Mouse (Mus musculus) midbrain, embryonic 15.5 days (tissue): Measurements from ENCODE around the gene Gm10409. TPM values are rescaled to one million over a fixed set of nuclear protein-coding genes. Genes with fewer than 3 reads are reported as not detected.
"Not testable (repeated sequence)": the region's sequence is repeated elsewhere in the genome, so short reads cannot be mapped to it uniquely, and the experiment has no call there.

Source experiments
- ATAC-seq: fragments of 200-750 bp; cut with Nextera tagmentation; replicated peaks from 2 replicates; pipeline ENCODE4 v1.8.0; 2017; ENCODE audit warnings: moderate TSS enrichment
- H3K27ac ChIP-seq: fragments of 300-500 bp; sonication (generic); 2 replicates; pipeline ENCODE4 v1.5.1; 2015; ENCODE audit warnings: mild to moderate bottlenecking, inconsistent platforms
- H3K27me3 ChIP-seq: fragments of 300-500 bp; sonication (generic); replicated peaks from 2 replicates; pipeline ENCODE4 v1.6.1; 2015; ENCODE audit warnings: inconsistent platforms
- H3K36me3 ChIP-seq: fragments of 300-500 bp; sonication (generic); replicated peaks from 2 replicates; pipeline ENCODE4 v1.6.1; 2015; ENCODE audit warnings: inconsistent platforms
- H3K4me1 ChIP-seq: fragments of 300-500 bp; sonication (generic); 2 replicates; pipeline ENCODE4 v1.6.1; 2015; ENCODE audit warnings: inconsistent platforms
- H3K4me2 ChIP-seq: fragments of 300-500 bp; sonication (generic); 2 replicates; pipeline ENCODE4 v1.6.1; 2015; ENCODE audit warnings: inconsistent platforms, mild to moderate bottlenecking, moderate library complexity
- H3K4me3 ChIP-seq: fragments of 300-500 bp; sonication (generic); 2 replicates; pipeline ENCODE4 v1.5.1; 2015; ENCODE audit warnings: mild to moderate bottlenecking, inconsistent platforms
- H3K9ac ChIP-seq: fragments of 300-500 bp; sonication (generic); 2 replicates; pipeline ENCODE4 v1.6.1; 2015; ENCODE audit warnings: mild to moderate bottlenecking, inconsistent platforms
- H3K9me3 ChIP-seq: fragments of 300-500 bp; sonication (generic); 2 replicates; pipeline ENCODE4 v1.6.1; 2016; ENCODE audit warnings: inconsistent platforms
- WGBS: fragments of 180-500 bp; shearing (Covaris S2); methylation state at CpG from one replicate; pipeline ENCODE4 v1.1.7; 2015; ENCODE audit warnings: mixed read lengths; 5-methylcytosine and 5-hydroxymethylcytosine counted together
- polyA plus RNA-seq: library from polyadenylated mRNA; unstranded; fragments of >200 nt; fragmentation: Nextera tagmentation; extraction: Ambion mirVana; gene quantifications from 2 replicates; pipeline ENCODE4 v1.2.1, GENCODE M21; 2015

Gm10409 gene
- 17.4 and 20.3 TPM in 2 replicates for polyA plus RNA-seq

GRCm38 (mm10) chr14:3412314-3412713, at the start of gene Gm10409:
Gm10409 (plus strand) TSS chr14:3412614.
- H3K9me3 ChIP-seq, H3K27me3 ChIP-seq: not testable (repeated sequence)

GRCm38 (mm10) chr14:3394793-3395192, 17.6 kb upstream of the Gm10409 start, which contains the start of gene Gm10413:
Gm10413 (plus strand) TSS chr14:3395093.
- H3K9me3 ChIP-seq, H3K4me2 ChIP-seq, H3K9ac ChIP-seq, H3K4me1 ChIP-seq, ATAC-seq, H3K27me3 ChIP-seq, H3K27ac ChIP-seq, H3K36me3 ChIP-seq, H3K4me3 ChIP-seq: not testable (repeated sequence)
- no CpG with 5 or more reads among the region's 2 CpGs for WGBS

More at GRCm38 (mm10) chr14:3412314-3412713, at the start of gene Gm10409:
- not testable (repeated sequence) for H3K4me3 ChIP-seq, H3K27ac ChIP-seq, H3K4me2 ChIP-seq, H3K9ac ChIP-seq, ATAC-seq, H3K4me1 ChIP-seq, H3K36me3 ChIP-seq
- WGBS, result no CpG with 5 or more reads among the region's 32 CpGs

GRCm38 (mm10) chr14:3427803-3428202, 15.4 kb downstream of the Gm10409 start, which contains the start of gene Gm3005:
Gm3005 (plus strand) TSS chr14:3428103.
- not testable (repeated sequence) for H3K4me3 ChIP-seq, H3K4me1 ChIP-seq, H3K27me3 ChIP-seq, H3K9me3 ChIP-seq, H3K4me2 ChIP-seq, H3K27ac ChIP-seq, H3K36me3 ChIP-seq, ATAC-seq, H3K9ac ChIP-seq
- WGBS, result no CpG with 5 or more reads among the region's 2 CpGs

- not testable (repeated sequence) for H3K9ac ChIP-seq, H3K9me3 ChIP-seq, H3K36me3 ChIP-seq, H3K27ac ChIP-seq, H3K27me3 ChIP-seq, H3K4me1 ChIP-seq, H3K4me3 ChIP-seq, H3K4me2 ChIP-seq, ATAC-seq
- no CpG with 5 or more reads among the region's 3 CpGs for WGBS
Observed at GRCm38 (mm10) chr14:3449079-3449478, 36.7 kb downstream of the Gm10409 start, which contains the start of gene Gm10408. Gm10408 (plus strand) TSS chr14:3449379.

Other genes with a start within 250 kb of the Gm10409 start
- gene Gm5795, start 224.4 kb upstream of the Gm10409 start, polyA plus RNA-seq, result 0.41 TPM in 1 of 2 replicates, not detected in the other
- gene D830030K20Rik, start 204.1 kb upstream of the Gm10409 start, polyA plus RNA-seq, result 33.9 and 35.4 TPM in 2 replicates
- gene Gm2956, start 80.0 kb upstream of the Gm10409 start, polyA plus RNA-seq, result 0.19 TPM in 1 of 2 replicates, not detected in the other
- not detected in 2 replicates for gene Gm10413, start 17.5 kb upstream of the Gm10409 start, polyA plus RNA-seq
- 8.5 and 9.4 TPM in 2 replicates for gene Gm3005, start 15.5 kb downstream of the Gm10409 start, polyA plus RNA-seq
- not detected in 2 replicates for gene Gm10408, start 36.8 kb downstream of the Gm10409 start, polyA plus RNA-seq
- gene Gm3012, start 221.9 kb downstream of the Gm10409 start, polyA plus RNA-seq, result not detected in 2 replicates
- gene Gm3020, start 239.4 kb downstream of the Gm10409 start, polyA plus RNA-seq, result 17.4 and 20.3 TPM in 2 replicates